Mouse (Mus musculus): ENCODE data around the gene Bcorl1. TPM values are rescaled to one million over a fixed set of nuclear protein-coding genes. Genes with fewer than 3 reads are reported as not detected.

Gene Bcorl1
- polyA plus RNA-seq (2021; fragmentation: Nextera tagmentation), result 1.8 and 3.4 TPM in 2 replicates
- long read RNA-seq, experiment 1, partial matches to known transcripts, result 5 of 8 reads
- long read RNA-seq, experiment 1, other reads (novel, unspliced or antisense), result 3 of 8 reads
- long read RNA-seq, experiment 2, partial matches to known transcripts, result 4 of 5 reads
- long read RNA-seq, experiment 2, other reads (novel, unspliced or antisense), result 1 of 5 reads

DNA sequence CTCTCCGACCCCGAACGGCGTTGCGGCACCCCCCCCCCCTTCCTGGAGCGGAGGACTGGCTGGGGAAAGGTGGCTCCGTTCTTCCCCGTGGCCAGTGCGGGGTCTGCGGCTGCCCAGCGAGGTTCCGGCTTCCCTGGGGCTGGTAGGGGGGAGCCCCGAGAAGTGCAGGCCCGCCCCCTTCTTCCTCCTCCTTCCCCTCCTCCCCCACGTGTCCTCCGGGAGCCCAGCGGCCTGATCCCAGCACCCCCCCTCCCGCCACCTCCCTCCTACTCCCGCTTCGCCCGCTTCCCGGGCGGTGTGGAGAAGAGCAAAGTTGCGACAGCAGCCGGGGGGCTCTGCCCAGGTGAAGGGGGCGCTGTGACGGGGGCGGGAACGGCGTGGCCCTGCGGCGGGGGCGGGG is at the start of gene Bcorl1:
Gene Bcorl1, plus strand, starts transcription at position 218 of the 400 bp plus-strand sequence.

Other genes starting within 250 kb of the Bcorl1 start
- 0.16 and 0.47 TPM in 2 replicates for gene Xpnpep2, start 232.6 kb upstream of the Bcorl1 start, polyA plus RNA-seq (2021; fragmentation: Nextera tagmentation)
- 1.5 and 1.9 TPM in 2 replicates for gene Sash3, start 194.9 kb upstream of the Bcorl1 start, polyA plus RNA-seq (2021; fragmentation: Nextera tagmentation)
- gene Zdhhc9, start 132.5 kb upstream of the Bcorl1 start, polyA plus RNA-seq (2021; fragmentation: Nextera tagmentation), result 18.9 and 32.8 TPM in 2 replicates
- 12.0 and 12.8 TPM in 2 replicates for gene Utp14a, start 84.5 kb upstream of the Bcorl1 start, polyA plus RNA-seq (2021; fragmentation: Nextera tagmentation)
- gene Elf4, start 121.8 kb downstream of the Bcorl1 start, polyA plus RNA-seq (2021; fragmentation: Nextera tagmentation), result 0.13 and 0.51 TPM in 2 replicates
- gene Aifm1, start 172.2 kb downstream of the Bcorl1 start, polyA plus RNA-seq (2021; fragmentation: Nextera tagmentation), result 22.1 and 26.6 TPM in 2 replicates
- 62.3 and 80.0 TPM in 2 replicates for gene Rab33a, start 177.9 kb downstream of the Bcorl1 start, polyA plus RNA-seq (2021; fragmentation: Nextera tagmentation)

Measured in left cerebral cortex, adult 6 months (tissue).